Mouse (Mus musculus) spleen, postnatal 14 days (tissue): ENCODE measurements around the gene Ccm2.

ENCODE experiments used
- DNase-seq, 2 experiments: peaks; one replicate each; pipeline ENCODE4 v3.0.0; 2021 to 2022; ENCODE audit warnings: low spot score in 2 of 2

Ccm2 gene

DNA sequence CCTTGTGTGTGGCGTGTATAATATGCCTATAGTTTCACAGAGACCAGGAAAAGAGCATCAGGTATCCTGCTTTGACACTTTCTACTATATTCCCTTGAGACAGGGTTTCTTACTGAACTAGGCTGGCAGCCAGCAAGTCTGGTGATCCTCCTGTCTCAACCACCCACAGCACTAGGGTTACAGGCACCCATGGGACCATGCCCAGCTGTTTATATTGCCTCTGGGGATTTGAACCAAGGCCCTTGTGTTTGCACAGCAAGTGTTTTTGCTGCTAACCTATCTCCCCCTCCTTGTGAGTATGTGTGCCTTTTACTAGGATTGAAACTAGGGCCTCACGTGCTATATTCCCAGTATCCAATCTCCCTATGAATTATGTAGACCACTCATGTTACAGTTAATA is 34.9 kb downstream of the Ccm2 start:
- DNase-seq: peak in 1 of 2 experiments; percentile 49

DNA sequence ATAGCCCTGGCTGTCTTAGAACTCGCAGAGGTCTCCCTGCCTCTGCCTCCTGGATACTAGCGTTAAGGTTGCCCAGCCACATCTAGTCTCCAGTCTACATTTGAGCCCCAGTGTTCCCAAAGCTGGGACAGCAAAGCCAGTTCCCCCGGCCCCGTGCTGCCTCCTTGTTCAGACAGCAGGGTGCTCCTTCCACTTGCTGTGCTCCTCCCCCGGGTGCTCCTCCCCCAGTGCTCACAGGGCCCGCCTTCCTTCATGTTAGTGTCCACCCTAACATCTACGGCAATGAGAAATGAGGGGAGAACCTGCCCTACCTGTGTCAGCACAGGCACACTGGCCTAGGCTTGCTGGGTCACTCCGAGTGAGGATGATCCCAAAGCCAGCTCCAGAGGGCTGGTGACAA is 39.1 kb downstream of the Ccm2 start:
- DNase-seq: no peak

DNA sequence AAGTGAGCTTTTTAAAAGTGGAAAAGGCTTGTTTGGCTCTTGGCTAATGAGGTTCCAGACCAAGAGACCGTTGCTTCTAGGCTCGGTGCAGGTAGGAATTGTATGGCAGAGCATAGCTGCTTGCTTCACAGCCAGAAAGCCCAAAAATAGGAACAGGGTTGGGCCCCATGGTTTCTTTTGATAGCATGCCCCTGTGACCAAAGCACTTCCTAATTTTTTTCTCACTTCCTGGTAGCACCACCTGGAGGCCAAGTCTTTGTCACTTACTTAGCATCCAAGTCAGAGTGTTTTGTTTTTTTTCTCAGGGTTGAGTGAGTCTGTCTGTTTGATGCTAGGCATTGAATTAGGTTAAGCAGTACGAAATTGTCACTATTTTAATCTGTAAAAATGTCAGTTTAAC is 40.0 kb downstream of the Ccm2 start:
- no peak for DNase-seq

DNA sequence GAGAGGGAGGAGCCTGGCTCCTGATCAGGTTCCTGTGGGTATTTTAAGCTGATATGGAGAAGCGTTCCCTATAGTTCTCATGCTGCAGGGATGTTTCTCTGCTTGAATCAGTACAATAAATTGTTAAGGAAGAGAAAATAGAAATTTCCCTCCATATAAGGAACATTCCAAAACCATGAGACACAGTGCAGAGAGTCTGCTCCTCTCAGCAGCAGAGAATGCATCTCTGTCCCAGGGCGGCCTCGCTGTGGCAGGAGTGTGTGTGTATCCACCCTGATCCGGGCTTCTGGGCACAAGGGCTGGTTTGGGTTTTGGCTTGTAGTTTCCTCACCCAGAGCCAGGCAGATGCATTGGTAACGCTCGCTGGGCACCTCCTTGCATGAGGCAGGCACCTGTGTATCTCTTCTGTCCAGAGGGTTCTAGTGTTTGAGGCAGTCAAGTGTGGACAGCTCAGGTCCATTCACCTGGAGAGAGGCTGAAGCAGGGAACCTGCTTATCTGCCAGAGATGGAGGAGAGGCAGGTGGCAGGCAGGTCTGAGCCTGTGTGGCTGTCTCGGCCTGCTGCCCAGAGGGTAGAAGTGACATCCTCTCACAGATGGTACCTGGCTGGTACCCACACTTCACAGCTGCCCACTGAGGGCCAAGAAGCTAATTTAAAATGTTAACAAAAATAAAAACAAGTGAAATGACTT is 40.7 kb downstream of the Ccm2 start:
- no peak for DNase-seq

DNA sequence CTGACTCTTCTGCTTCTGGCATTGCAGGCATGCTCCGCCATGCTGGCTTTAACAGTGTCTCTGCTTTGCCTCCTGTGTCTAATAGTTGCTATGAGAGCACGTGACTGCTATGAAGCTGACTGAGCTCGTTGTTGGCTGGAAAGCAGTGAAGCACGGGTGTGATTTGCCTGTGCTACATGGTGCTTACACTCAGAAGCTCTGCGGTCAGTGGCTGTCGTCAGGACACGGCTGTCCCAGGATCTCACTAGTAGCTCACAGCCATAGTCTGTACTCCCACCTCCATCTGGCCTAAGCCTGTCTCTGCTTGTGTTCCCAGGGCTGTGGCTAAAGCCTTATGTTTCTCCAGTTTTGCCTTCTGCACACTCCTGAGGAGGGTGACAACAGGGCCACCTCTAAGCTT is 41.6 kb downstream of the Ccm2 start:
- DNase-seq: no peak

DNA sequence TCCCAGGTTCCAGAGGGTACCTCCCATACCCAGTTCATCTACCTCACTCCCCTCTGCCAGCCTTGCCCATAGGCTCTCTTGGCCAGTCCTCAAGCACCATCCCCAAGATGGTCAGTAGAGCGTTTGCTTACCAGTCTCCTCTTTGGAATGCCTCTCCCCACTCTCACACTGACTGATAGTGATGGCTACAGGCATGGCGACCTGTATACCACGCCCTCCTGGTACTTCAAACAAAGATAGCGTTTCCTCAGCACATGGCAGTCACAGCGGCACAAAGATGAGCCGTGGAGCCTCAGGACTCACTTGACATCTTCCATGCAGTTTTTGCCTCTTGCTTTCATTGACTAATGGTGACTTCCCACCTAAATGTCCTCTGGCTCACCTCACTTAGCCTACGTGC is 43.2 kb downstream of the Ccm2 start:
- DNase-seq: no peak

DNA sequence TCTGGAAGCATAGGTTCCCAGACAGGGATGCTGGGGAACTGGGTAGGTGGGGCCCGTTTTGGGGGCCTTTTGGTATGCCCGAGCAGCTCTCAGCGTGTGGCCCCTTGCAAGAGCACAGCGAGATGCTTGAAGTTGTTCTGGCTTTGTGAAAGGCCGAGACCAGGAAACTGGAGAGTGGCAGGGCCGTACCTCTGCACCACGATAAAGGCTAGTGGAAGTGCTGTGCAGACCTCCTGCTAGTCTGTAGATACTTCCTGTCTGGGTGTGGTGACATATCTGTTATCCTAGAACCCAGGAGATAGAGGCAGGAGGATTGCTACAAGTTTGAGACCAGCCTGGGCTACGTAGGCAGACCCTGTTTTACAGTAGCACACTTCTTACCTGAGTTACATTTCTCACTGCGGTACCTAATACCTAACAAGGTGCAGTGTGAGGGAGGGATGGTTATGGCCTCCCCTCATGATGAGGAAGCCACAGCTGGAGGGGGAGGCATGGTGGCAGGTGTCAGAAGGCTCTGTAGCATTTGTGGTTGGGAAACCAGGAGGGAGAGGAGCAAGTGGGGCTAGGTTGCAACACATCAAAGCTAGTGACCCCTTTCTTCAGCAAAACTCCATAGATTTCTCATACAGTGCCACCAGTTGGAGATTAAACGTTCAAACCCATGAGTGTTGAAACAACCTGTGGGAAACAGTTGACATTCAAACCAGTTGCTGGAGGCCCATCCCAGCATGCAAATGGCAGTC is 44.4 kb downstream of the Ccm2 start:
- DNase-seq: no peak

DNA sequence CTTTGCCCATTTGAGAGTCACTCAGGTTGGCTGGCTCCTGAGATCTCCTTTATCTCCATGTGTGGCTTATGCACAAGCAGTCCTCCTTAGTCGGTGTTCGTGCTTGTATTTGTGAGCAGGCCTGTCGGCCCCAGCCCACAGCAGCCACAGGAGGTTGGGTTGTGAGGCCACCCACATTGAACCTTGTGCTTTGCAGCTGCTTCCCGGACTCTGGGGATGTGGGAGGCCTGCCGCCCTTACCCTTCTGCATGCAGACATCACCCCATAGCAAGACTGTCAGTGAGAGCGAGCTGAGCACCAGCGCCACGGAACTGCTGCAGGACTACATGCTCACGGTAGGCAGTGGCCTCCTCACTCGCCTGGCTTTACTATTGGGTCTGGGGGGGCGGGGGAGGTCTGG is 46.7 kb downstream of the Ccm2 start:
- no peak for DNase-seq

DNA sequence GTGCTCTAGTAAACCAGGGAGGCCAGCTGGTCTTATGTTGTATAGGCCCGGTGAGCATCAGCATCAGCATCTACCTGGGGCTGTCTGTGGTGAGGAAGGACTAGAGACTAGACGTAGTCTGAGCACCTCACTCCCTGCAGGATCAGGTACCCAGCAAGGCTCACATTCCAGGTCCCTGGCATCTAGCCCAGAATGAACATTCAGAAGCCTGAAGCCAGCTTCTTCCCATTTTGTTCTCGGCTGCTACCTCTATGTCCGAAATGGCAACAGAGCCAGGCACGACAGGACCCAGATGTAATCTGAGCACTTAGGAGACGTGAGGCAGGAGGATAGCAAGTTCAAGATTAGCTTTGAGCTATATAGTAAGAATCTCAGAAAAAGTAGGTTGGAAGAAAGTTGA is 48.2 kb downstream of the Ccm2 start:
- no peak for DNase-seq

DNA sequence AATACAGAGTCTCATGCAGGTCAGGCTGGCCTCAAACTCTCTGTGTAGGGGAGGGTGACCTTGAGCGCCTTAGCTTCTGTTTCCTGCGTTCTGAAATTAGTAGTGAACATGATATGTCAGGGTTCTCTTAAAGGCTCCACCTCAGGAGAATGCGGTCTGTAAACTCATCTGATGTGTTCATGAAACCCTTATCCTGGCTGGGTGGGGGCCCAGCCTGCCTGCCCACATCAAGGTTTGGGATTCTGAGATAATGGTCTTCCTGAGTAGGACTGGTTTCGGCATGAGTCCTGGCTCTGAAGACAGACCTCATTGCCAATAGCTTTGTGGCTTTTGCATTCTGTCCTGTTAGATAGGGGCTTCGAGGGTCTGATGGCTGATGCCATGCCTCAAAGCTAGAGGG is 48.7 kb downstream of the Ccm2 start:
- DNase-seq: no peak

DNA sequence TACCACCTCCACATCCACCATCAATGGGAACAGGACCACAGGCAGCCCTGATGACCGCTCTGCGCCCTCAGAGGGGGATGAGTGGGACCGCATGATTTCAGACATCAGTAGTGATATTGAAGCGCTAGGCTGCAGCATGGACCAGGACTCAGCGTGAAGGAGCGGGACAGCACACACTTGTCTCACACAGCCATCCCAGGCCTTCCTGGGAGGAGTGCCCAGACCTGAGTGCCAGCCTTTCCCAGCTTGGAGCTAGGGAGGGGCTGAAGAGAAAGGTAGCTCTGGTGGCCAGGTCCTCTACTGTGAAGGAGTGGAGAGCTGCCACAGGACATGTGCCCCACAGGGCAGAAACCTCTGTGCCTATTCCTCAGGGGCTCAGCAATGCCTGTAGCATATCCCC is 49.5 kb downstream of the Ccm2 start:
- no peak for DNase-seq

DNA sequence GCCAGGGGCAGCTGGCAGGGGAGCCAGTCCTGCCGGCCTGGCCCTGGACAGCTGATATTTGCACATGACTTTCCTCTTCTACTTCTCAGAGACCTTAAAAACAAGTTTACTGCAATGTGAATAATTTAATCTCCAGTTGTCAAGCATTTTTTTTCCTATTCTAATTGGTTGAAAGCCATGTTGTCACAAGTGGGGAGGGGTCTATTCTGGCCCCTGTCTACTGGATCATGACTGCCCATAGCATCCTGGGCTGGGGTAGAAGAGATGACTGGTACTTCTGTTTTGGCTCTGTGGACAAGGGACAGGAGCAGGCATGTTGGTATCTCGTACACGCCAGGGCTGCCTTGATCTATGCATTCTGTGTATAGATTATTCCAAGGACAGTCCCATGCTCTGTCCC is 49.9 kb downstream of the Ccm2 start:
- DNase-seq: no peak

DNA sequence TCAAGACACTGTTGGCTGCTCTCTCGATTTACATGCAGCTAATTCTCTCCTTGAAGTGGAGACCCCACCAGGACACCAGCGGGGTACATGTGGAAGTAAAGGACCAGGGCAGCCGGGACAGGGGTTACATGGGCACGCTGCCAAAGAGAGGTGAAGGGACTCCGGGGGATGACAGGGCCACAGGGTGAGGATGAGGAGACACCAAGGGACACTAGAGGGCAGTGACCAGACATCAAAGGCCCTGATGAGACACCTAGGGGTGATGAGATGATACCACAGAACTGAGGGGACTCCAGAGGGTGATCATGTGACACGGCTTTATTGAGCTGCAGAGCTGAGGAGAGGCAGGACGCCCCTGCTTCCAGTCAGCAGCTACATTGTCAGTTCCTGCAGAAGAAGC is 50.8 kb downstream of the Ccm2 start:
- DNase-seq: no peak

DNA sequence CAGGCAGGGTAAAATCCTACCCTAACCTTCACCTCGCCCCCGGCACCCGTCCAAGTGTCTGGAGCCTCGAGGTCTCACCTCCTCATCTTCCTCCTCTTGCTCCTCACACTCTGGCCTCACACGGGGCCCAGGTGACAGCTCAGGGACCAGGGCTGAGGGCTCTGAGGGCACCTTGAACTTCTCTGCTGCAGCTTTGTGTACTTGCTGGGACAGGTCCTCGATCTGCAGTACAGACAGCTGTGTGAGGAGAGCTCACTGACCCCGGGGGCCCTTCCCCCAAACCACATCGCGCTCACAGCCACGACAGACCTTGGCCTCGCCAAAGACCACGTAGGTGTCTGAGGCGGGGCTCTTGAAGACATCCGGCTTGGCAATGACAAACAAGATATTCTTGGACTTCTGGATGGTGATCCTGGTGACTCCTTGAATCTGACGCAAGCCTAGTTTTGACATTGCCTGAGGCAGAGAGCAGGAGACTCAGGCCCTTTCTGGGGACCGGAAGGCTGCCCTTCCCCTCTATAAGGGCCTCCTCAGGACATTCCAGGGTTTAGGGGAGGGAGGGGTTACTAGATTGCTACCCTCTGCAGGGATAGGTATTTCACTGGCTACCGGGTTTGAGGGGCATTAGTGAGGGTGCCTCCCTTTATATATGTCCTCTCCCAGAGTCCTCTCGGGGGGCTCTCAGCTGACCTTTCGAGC is 51.7 kb downstream of the Ccm2 start:
- DNase-seq: no peak

DNA sequence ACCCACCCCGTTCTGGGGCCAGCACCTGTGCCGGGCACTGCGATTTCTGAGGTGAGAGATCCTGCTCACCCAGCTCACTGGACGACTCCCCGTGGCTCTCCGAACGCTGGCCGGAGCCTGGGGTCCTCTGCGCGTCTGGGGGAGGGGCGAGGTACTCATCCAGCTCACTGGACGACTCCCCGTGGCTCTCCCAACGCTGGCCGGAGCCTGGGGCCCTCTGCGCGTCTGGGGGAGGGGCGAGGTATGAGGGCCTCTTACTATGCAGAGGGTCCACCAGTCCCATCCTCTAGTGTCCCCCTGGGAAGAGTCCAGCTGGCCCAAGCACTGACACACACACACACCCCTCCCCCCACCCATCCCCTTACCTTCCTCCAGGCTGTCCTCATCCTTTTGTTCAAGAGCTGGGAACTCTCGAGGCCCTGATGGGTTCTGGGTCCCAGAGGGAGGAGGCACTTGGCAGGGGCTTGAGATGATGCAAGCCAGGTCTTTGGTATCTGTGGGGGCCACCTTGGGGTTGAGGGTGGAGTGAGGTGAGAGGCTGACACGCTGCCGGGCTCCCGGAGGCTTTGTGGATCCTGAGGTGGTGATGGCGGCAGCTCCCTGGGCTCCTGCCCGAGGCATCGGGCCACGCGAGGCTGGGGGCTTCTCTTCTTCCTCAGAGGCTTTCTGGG is 52.5 kb downstream of the Ccm2 start:
- DNase-seq: peak; percentile 43 to 53

DNA sequence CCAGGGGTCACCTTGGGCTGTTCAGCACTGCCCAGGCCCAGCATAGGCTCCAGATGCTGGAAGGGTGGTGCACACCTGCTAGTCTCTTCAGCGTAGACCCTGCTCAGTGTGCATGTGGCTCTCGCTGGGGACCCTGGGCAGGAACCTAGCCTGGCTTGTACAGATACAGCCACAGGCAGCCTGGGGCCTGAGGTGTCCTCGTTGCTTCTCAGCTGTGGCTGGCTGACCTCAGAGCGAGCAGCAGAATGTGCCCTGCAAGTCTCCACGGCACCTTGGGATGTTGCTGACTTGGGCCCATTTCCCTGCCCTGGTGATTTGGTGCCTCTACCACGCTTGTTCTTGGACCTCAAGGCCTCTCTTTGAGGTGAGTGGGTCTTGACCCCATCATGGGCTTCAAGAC is 53.1 kb downstream of the Ccm2 start:
- no peak for DNase-seq

DNA sequence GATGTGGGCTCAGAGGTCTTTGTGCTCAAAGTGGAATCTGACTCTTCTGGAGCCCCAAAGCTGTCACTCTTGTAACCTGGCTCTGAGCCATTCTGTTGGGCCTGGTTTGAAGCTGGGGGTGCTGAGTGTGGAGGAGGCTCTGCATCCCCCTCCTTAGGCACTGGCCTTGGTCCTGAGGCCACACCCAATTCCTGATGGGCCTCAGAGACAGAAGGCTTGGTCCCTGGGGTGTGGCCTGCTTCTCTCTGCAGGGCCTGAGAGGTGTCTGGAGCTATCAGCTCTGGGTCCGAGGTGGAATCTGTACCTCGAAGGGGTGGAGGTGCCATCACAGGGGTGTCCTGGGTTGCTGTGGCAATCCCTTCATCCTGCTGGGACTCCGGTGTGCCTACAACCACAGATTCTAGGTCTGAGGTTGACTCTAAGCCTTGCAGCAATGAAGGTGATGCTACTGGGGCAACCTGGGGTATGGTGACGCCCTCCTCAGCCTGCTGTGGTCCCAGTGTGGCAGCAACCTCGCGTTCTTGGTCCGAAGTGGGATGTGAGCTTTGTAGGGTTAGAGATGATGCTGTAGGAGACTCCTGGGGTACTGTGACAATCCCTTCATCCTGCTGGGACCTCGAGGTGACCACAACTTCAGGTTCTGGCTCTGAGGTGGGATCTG is 53.7 kb downstream of the Ccm2 start:
- no peak for DNase-seq

DNA sequence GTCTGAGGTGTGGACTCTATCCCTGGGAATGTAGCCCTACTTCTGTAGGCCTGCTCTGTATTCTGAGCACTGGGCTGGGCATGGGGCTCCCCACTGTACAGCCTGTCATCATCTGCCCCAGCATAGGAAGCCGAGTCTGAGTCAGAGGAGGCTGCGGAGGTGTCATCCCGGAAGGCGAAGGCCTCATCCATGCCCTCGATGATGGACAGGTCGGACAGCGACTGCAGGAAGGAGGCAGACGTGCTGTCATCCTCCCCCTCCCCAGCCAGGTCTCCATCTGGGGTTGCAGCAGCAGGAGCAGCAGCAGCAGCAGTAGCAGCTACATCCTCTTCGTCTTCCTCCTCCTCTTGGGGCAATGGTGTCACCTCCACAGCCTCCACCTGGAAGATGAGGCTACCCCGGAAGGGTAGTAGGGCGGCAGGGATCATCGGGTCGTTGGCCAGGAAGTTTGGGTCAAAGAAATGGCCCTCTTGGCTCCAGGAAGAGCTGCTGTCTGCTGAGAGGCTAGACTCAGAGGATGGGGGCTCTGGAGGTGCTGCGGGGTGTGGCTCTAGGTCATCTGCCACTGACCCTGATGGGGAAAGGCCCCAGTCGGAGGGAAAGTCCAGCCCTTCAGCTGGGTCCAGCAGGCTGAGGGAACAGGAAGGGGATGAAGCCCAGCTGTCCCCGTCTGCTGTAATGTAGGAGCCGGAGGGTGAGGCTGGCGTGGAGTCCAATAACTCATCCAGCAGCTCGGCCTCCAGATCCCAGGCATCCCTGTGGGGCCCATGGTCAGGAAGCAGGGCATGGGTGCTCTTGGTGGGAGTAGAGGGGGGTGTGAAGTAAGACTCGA is 55.2 kb downstream of the Ccm2 start:
- no peak for DNase-seq

DNA sequence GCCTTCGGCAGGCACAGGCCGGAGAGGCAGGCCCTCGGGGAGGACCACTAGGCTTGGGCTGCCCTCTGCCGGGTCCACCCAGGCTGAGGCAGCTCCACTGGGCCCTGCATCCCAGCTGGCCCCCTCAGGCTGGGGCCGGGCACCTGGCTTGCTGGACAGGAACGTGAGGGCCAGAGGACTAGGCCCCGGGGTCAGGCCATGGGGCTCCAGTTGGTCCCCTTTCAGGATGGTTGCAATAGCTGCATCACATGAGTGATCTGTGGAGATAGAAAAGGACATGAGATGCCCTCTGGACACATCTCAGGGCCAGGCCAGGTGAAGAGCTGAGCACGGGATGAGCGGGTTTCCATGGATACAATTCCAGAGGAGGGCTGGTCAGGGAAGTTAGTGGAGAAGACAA is 56.0 kb downstream of the Ccm2 start:
- no peak for DNase-seq

DNA sequence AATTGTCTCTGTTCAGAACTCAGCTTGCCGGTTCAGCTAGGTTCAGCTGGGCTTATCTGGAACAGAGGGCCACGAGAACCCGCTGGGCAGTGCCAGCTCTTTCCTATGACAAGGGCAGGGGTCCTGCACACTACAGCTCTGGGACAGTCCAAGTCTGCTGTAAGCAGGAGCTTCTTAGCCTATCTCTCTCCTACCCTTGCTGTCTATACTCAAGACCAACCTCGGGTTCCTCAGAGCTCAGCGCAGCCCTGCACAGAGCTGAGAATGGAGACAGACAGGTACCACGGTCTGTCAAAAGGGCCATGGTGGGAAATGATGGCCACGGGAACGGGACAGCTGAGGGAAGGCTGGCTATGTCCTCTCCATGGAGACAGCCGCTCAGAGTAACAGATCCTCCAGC is 56.5 kb downstream of the Ccm2 start:
- DNase-seq: no peak
